Mouse (Mus musculus) limb, embryonic 15.5 days (tissue): ENCODE measurements around the gene Zswim1. TPM values are rescaled to one million over a fixed set of nuclear protein-coding genes. Genes with fewer than 3 reads are reported as not detected.

Experiments
- ATAC-seq: fragments of 200-750 bp; cut with Nextera tagmentation; 2 replicates; pipeline ENCODE4 v1.8.0; 2017; ENCODE audit warnings: low read depth, moderate TSS enrichment; ENCODE audit not compliant: insufficient number of reproducible peaks, low FRiP score, low TSS enrichment
- H3K27ac ChIP-seq: fragments of 300-500 bp; sonication (generic); 2 replicates; pipeline ENCODE4 v1.5.1; 2015; ENCODE audit warnings: moderate library complexity, mild to moderate bottlenecking, inconsistent platforms
- H3K27me3 ChIP-seq: fragments of 300-500 bp; sonication (generic); 2 replicates; pipeline ENCODE4 v1.6.1; 2015; ENCODE audit warnings: inconsistent platforms
- H3K36me3 ChIP-seq: fragments of 300-500 bp; sonication (generic); 2 replicates; pipeline ENCODE4 v1.6.1; 2015; ENCODE audit warnings: inconsistent platforms
- H3K4me1 ChIP-seq: fragments of 300-500 bp; sonication (generic); 2 replicates; pipeline ENCODE4 v1.6.1; 2015; ENCODE audit warnings: inconsistent platforms
- H3K4me2 ChIP-seq: fragments of 300-500 bp; sonication (generic); 2 replicates; pipeline ENCODE4 v1.6.1; 2015; ENCODE audit warnings: mild to moderate bottlenecking, inconsistent platforms
- H3K4me3 ChIP-seq: fragments of 300-500 bp; sonication (generic); 2 replicates; pipeline ENCODE4 v1.5.1; 2015; ENCODE audit warnings: mild to moderate bottlenecking, inconsistent platforms
- H3K9ac ChIP-seq: fragments of 300-500 bp; sonication (generic); 2 replicates; pipeline ENCODE4 v1.6.1; 2015; ENCODE audit warnings: inconsistent platforms
- H3K9me3 ChIP-seq: fragments of 300-500 bp; sonication (generic); 2 replicates; pipeline ENCODE4 v1.6.1; 2016; ENCODE audit warnings: inconsistent platforms
- WGBS: fragments of 180-500 bp; shearing (Covaris S2); methylation state at CpG from one replicate; pipeline ENCODE4 v1.1.7; 2015; 5-methylcytosine and 5-hydroxymethylcytosine counted together
- polyA plus RNA-seq: library from polyadenylated mRNA; unstranded; fragments of >200 nt; fragmentation: Nextera tagmentation; extraction: Ambion mirVana; gene quantifications from 2 replicates; pipeline ENCODE4 v1.2.1, GENCODE M21; 2015

Zswim1 gene
- polyA plus RNA-seq, 1 experiment from 2014 or later: 19.4 TPM

GRCm38 (mm10) chr2:164784869-164785420, 37.5 kb upstream of the Zswim1 start:
- Histone ChIP-seq H3K36me3 (peaks cover 12% of the 10 kb centered on the region; the same call in 1 of the 2 replicates), H3K4me3 (peak overlapping the region; percentile 63), H3K27me3 (no peaks in the 10 kb centered on the region), H3K4me1 (peaks cover 27% of the 10 kb centered on the region), H3K4me2 (peak overlapping the region; percentile 72), H3K9me3 (no peaks in the 10 kb centered on the region), H3K27ac (peak overlapping the region; percentile 93), H3K9ac (peak overlapping the region; percentile 80)
- no peak for ATAC-seq
- WGBS: 6% methylated on average over 7 of the region's 7 CpGs

- H3K4me2 ChIP-seq: peak within 1 kb of the TSS; percentile 72
- ATAC-seq: peak; percentile 87
- H3K4me1 ChIP-seq: peaks cover 27% of the 10 kb centered on the region
- H3K9me3 ChIP-seq: no peaks in the 10 kb centered on the region
- peak within 1 kb of the TSS; percentile 80 for H3K9ac ChIP-seq
- peak within 1 kb of the TSS; percentile 63 for H3K4me3 ChIP-seq
- peak within 1 kb of the TSS; percentile 93 for H3K27ac ChIP-seq
- under 1% methylated on average over 86 of the region's 89 CpGs for WGBS
- peaks cover 13% of the 10 kb centered on the region; the same call in 1 of the 2 replicates for H3K36me3 ChIP-seq
- H3K27me3 ChIP-seq: no peaks in the 10 kb centered on the region
Observed at GRCm38 (mm10) chr2:164785481-164786387, 36.8 kb upstream of the Zswim1 start, which contains the start of gene Snx21. Snx21 (plus strand) TSS chr2:164785823.

- H3K4me1 ChIP-seq: peaks cover 27% of the 10 kb centered on the region
- H3K4me2 ChIP-seq: peak overlapping the region; percentile 72
- H3K36me3 ChIP-seq: peaks cover 18% of the 10 kb centered on the region
- no peak for ATAC-seq
- peak overlapping the region; percentile 93 for H3K27ac ChIP-seq
- peak overlapping the region; percentile 80 for H3K9ac ChIP-seq
- WGBS: 7% methylated on average over 15 of the region's 15 CpGs
- peak overlapping the region; percentile 63 for H3K4me3 ChIP-seq
- no peaks in the 10 kb centered on the region for H3K27me3 ChIP-seq
- H3K9me3 ChIP-seq: no peaks in the 10 kb centered on the region
Observed at GRCm38 (mm10) chr2:164786388-164786885, 36.0 kb upstream of the Zswim1 start.

- H3K4me1 ChIP-seq: peaks cover 27% of the 10 kb centered on the region
- peak overlapping the region; percentile 72 for H3K4me2 ChIP-seq
- peak overlapping the region; percentile 63 for H3K4me3 ChIP-seq
- H3K27ac ChIP-seq: peak overlapping the region; percentile 93
- WGBS: 87% methylated on average over 3 of the region's 3 CpGs
- peak overlapping the region; percentile 80; the same call in 1 of the 2 replicates for H3K9ac ChIP-seq
- H3K27me3 ChIP-seq: no peaks in the 10 kb centered on the region
- H3K9me3 ChIP-seq: no peaks in the 10 kb centered on the region
- peaks cover 24% of the 10 kb centered on the region for H3K36me3 ChIP-seq
- no peak for ATAC-seq
Observed at GRCm38 (mm10) chr2:164787032-164787431, 35.5 kb upstream of the Zswim1 start.

GRCm38 (mm10) chr2:164787779-164788178, 34.7 kb upstream of the Zswim1 start:
- Histone ChIP-seq H3K4me2 (no peak overlapping the region), H3K4me3 (no peak overlapping the region), H3K27me3 (no peaks in the 10 kb centered on the region), H3K9me3 (no peaks in the 10 kb centered on the region), H3K9ac (no peak overlapping the region), H3K36me3 (peaks cover 32% of the 10 kb centered on the region), H3K4me1 (peaks cover 27% of the 10 kb centered on the region), H3K27ac (no peak overlapping the region)
- 79% methylated on average over 10 of the region's 10 CpGs for WGBS
- ATAC-seq: no peak

GRCm38 (mm10) chr2:164788411-164788810, 34.1 kb upstream of the Zswim1 start:
- WGBS: 65% methylated on average over 4 of the region's 4 CpGs
- Histone ChIP-seq H3K4me1 (peaks cover 27% of the 10 kb centered on the region), H3K9ac (no peak overlapping the region), H3K27ac (no peak overlapping the region), H3K36me3 (peaks cover 38% of the 10 kb centered on the region), H3K4me3 (no peak overlapping the region), H3K9me3 (no peaks in the 10 kb centered on the region), H3K27me3 (no peaks in the 10 kb centered on the region), H3K4me2 (no peak overlapping the region)
- no peak for ATAC-seq

- H3K27me3 ChIP-seq: no peaks in the 10 kb centered on the region
Observed at GRCm38 (mm10) chr2:164790451-164790850, 32.0 kb upstream of the Zswim1 start.

GRCm38 (mm10) chr2:164791841-164792261, 30.6 kb upstream of the Zswim1 start:
- Histone ChIP-seq H3K36me3 (peaks cover 69% of the 10 kb centered on the region), H3K4me3 (no peak overlapping the region), H3K9ac (no peak overlapping the region), H3K4me2 (no peak overlapping the region), H3K4me1 (peaks cover 17% of the 10 kb centered on the region), H3K27ac (no peak overlapping the region), H3K9me3 (no peaks in the 10 kb centered on the region), H3K27me3 (no peaks in the 10 kb centered on the region)
- ATAC-seq: no peak
- 86% methylated on average over 18 of the region's 18 CpGs for WGBS

More at GRCm38 (mm10) chr2:164790451-164790850, 32.0 kb upstream of the Zswim1 start:
- peaks cover 55% of the 10 kb centered on the region for H3K36me3 ChIP-seq
- no peak overlapping the region for H3K4me2 ChIP-seq
- H3K9me3 ChIP-seq: no peaks in the 10 kb centered on the region
- H3K27ac ChIP-seq: no peak overlapping the region
- no peak overlapping the region for H3K9ac ChIP-seq
- no peak for ATAC-seq
- 81% methylated on average over 4 of the region's 4 CpGs for WGBS
- H3K4me1 ChIP-seq: peaks cover 20% of the 10 kb centered on the region
- H3K4me3 ChIP-seq: no peak overlapping the region

- Histone ChIP-seq H3K4me1 (peaks cover 10% of the 10 kb centered on the region), H3K4me2 (no peak overlapping the region), H3K27ac (no peak overlapping the region), H3K9me3 (no peaks in the 10 kb centered on the region), H3K27me3 (no peaks in the 10 kb centered on the region), H3K4me3 (no peak overlapping the region), H3K36me3 (peaks cover 72% of the 10 kb centered on the region), H3K9ac (no peak overlapping the region)
- no peak for ATAC-seq
- 88% methylated on average over 12 of the region's 12 CpGs for WGBS
Observed at GRCm38 (mm10) chr2:164792400-164793190, 29.9 kb upstream of the Zswim1 start.

- 82% methylated on average over 3 of the region's 3 CpGs for WGBS
- no peaks in the 10 kb centered on the region for H3K9me3 ChIP-seq
- no peak overlapping the region for H3K4me3 ChIP-seq
- peaks cover 6% of the 10 kb centered on the region for H3K4me1 ChIP-seq
- no peak overlapping the region; the same call in 1 of the 2 replicates for H3K27ac ChIP-seq
- no peak overlapping the region for H3K4me2 ChIP-seq
- peaks cover 72% of the 10 kb centered on the region for H3K36me3 ChIP-seq
- no peaks in the 10 kb centered on the region for H3K27me3 ChIP-seq
- no peak overlapping the region for H3K9ac ChIP-seq
- no peak for ATAC-seq
Observed at GRCm38 (mm10) chr2:164793236-164793635, 29.2 kb upstream of the Zswim1 start.

GRCm38 (mm10) chr2:164793772-164794171, 28.7 kb upstream of the Zswim1 start:
- whole genome bisulfite sequencing: 88% methylated on average over 2 of the region's 2 CpGs
- no peak for ATAC-seq

More at GRCm38 (mm10) chr2:164793772-164794171, 28.7 kb upstream of the Zswim1 start:
- Histone ChIP-seq H3K27me3 (no peaks in the 10 kb centered on the region), H3K9ac (no peak overlapping the region), H3K4me1 (peaks cover under 1% of the 10 kb centered on the region; the same call in 1 of the 2 replicates), H3K4me2 (no peak overlapping the region), H3K36me3 (peaks cover 71% of the 10 kb centered on the region), H3K4me3 (no peak overlapping the region), H3K27ac (no peak overlapping the region; the same call in 1 of the 2 replicates), H3K9me3 (no peaks in the 10 kb centered on the region)
